Mouse (Mus musculus) midbrain, embryonic 11.5 days (tissue): ENCODE data around the gene Ifnlr1. TPM values are rescaled to one million over a fixed set of nuclear protein-coding genes. Genes with fewer than 3 reads are reported as not detected.

Source experiments
- ATAC-seq: fragments of 200-750 bp; cut with Nextera tagmentation; 2 replicates; pipeline ENCODE4 v1.8.0; 2017; ENCODE audit warnings: moderate TSS enrichment, moderate library complexity; ENCODE audit not compliant: low FRiP score
- DNase-seq: peaks from one replicate; pipeline ENCODE4 v3.0.0; 2015; ENCODE audit warnings: low spot score; ENCODE audit errors: missing footprints
- H3K27ac ChIP-seq: fragments of 300-500 bp; sonication (generic); 2 replicates; pipeline ENCODE4 v1.5.1; 2014; ENCODE audit warnings: low read depth, low read length
- H3K27me3 ChIP-seq: fragments of 300-500 bp; sonication (generic); 2 replicates; pipeline ENCODE4 v1.6.1; 2014; ENCODE audit warnings: mild to moderate bottlenecking, low read length, moderate library complexity, mixed read lengths; ENCODE audit not compliant: control insufficient read depth, insufficient read depth
- H3K36me3 ChIP-seq: fragments of 300-500 bp; sonication (generic); 2 replicates; pipeline ENCODE4 v1.6.1; 2014; ENCODE audit warnings: mild to moderate bottlenecking, low read length, moderate library complexity, mixed read lengths; ENCODE audit not compliant: control insufficient read depth, insufficient read depth
- H3K4me1 ChIP-seq: fragments of 300-500 bp; sonication (generic); 2 replicates; pipeline ENCODE4 v1.6.1; 2014; ENCODE audit warnings: low read length; ENCODE audit not compliant: control insufficient read depth, insufficient read depth
- H3K4me2 ChIP-seq: fragments of 300-500 bp; sonication (generic); 2 replicates; pipeline ENCODE4 v1.6.1; 2014; ENCODE audit warnings: mild to moderate bottlenecking, moderate library complexity
- H3K4me3 ChIP-seq: fragments of 300-500 bp; sonication (generic); 2 replicates; pipeline ENCODE4 v1.5.1; 2014; ENCODE audit warnings: low read depth, low read length
- H3K9ac ChIP-seq: fragments of 300-500 bp; sonication (generic); 2 replicates; pipeline ENCODE4 v1.6.1; 2014; ENCODE audit warnings: low read length
- H3K9me3 ChIP-seq: fragments of 300-500 bp; sonication (generic); 2 replicates; pipeline ENCODE4 v1.6.1; 2016; ENCODE audit warnings: low read length; ENCODE audit not compliant: control insufficient read depth
- WGBS: fragments of 180-500 bp; shearing (Covaris S2); extraction: QIAGEN DNeasy Blood & Tissue Kit; methylation state at CpG from one replicate; pipeline ENCODE4 v1.1.7; 2014; 5-methylcytosine and 5-hydroxymethylcytosine counted together
- polyA plus RNA-seq: library from polyadenylated mRNA; unstranded; fragments of >200 nt; fragmentation: Nextera tagmentation; extraction: Ambion mirVana; gene quantifications from 2 replicates; pipeline ENCODE4 v1.2.1, GENCODE M21; 2014

Ifnlr1 gene
- polyA plus RNA-seq, 1 experiment from 2014 or later: 0.12 TPM

- Histone ChIP-seq H3K4me3 (no peak overlapping the region), H3K27me3 (no peaks in the 10 kb centered on the region), H3K9me3 (no peaks in the 10 kb centered on the region), H3K36me3 (no peaks in the 10 kb centered on the region), H3K27ac (no peak overlapping the region), H3K4me1 (peaks cover 8% of the 10 kb centered on the region), H3K9ac (no peak overlapping the region), H3K4me2 (no peak overlapping the region)
- WGBS: 89% methylated on average over 12 of the region's 12 CpGs
- ATAC-seq (no peak), DNase-seq (no peak)
These were observed 27.2 kb upstream of the Ifnlr1 start for GRCm38 (mm10) chr4:135658899-135659298.

GRCm38 (mm10) chr4:135661082-135661809 lies 24.8 kb upstream of the Ifnlr1 start:
- no peak overlapping the region for H3K9ac ChIP-seq
- no peak for ATAC-seq
- H3K9me3 ChIP-seq: no peaks in the 10 kb centered on the region
- no peak for DNase-seq
- H3K4me2 ChIP-seq: no peak overlapping the region
- H3K27ac ChIP-seq: no peak overlapping the region
- no peaks in the 10 kb centered on the region for H3K27me3 ChIP-seq
- H3K4me1 ChIP-seq: peaks cover under 1% of the 10 kb centered on the region; the same call in 1 of the 2 replicates
- WGBS: 51% methylated on average over 6 of the region's 6 CpGs
- no peak overlapping the region for H3K4me3 ChIP-seq
- no peaks in the 10 kb centered on the region for H3K36me3 ChIP-seq

- Histone ChIP-seq H3K36me3 (no peaks in the 10 kb centered on the region), H3K9ac (no peak overlapping the region), H3K9me3 (no peaks in the 10 kb centered on the region), H3K4me1 (no peaks in the 10 kb centered on the region), H3K4me3 (no peak overlapping the region), H3K27ac (no peak overlapping the region), H3K4me2 (no peak overlapping the region), H3K27me3 (peaks cover 2% of the 10 kb centered on the region; the same call in 1 of the 2 replicates)
- ATAC-seq (no peak), DNase-seq (no peak)
- 84% methylated on average over 6 of the region's 6 CpGs for WGBS
These were observed 24.1 kb upstream of the Ifnlr1 start for GRCm38 (mm10) chr4:135661994-135662393.

GRCm38 (mm10) chr4:135664656-135665055 lies 21.4 kb upstream of the Ifnlr1 start:
- Histone ChIP-seq H3K9me3 (no peaks in the 10 kb centered on the region), H3K4me1 (no peaks in the 10 kb centered on the region), H3K27ac (no peak overlapping the region), H3K27me3 (peaks cover 2% of the 10 kb centered on the region; the same call in 1 of the 2 replicates), H3K4me2 (no peak overlapping the region), H3K4me3 (no peak overlapping the region), H3K9ac (no peak overlapping the region), H3K36me3 (no peaks in the 10 kb centered on the region)
- no peak for DNase-seq
- no peak for ATAC-seq
- 85% methylated on average over 6 of the region's 6 CpGs for WGBS

- H3K36me3 ChIP-seq: no peaks in the 10 kb centered on the region
- peak; percentile 92 for DNase-seq
- no peaks in the 10 kb centered on the region for H3K4me1 ChIP-seq
- H3K4me2 ChIP-seq: no peak overlapping the region
- 57% methylated on average over 17 of the region's 17 CpGs for WGBS
- no peak for ATAC-seq
- H3K4me3 ChIP-seq: no peak overlapping the region
- H3K9me3 ChIP-seq: no peaks in the 10 kb centered on the region
- no peak overlapping the region for H3K27ac ChIP-seq
- peaks cover 2% of the 10 kb centered on the region; the same call in 1 of the 2 replicates for H3K27me3 ChIP-seq
- no peak overlapping the region for H3K9ac ChIP-seq
These were observed 19.7 kb upstream of the Ifnlr1 start for GRCm38 (mm10) chr4:135666192-135666975.

- no peak overlapping the region for H3K9ac ChIP-seq
- peak; percentile 96 for DNase-seq
- peaks cover 2% of the 10 kb centered on the region; the same call in 1 of the 2 replicates for H3K27me3 ChIP-seq
- ATAC-seq: no peak
- H3K4me3 ChIP-seq: no peak overlapping the region
- no peak overlapping the region for H3K27ac ChIP-seq
- H3K4me2 ChIP-seq: no peak overlapping the region
- H3K9me3 ChIP-seq: no peaks in the 10 kb centered on the region
- no peaks in the 10 kb centered on the region for H3K36me3 ChIP-seq
- WGBS: 16% methylated on average over 16 of the region's 16 CpGs
- no peaks in the 10 kb centered on the region for H3K4me1 ChIP-seq
These were observed 18.7 kb upstream of the Ifnlr1 start for GRCm38 (mm10) chr4:135667266-135667844.

- DNase-seq: peak; percentile 56
- Histone ChIP-seq H3K9ac (no peak overlapping the region), H3K36me3 (no peaks in the 10 kb centered on the region), H3K9me3 (no peaks in the 10 kb centered on the region), H3K4me2 (no peak overlapping the region), H3K27me3 (no peaks in the 10 kb centered on the region), H3K4me3 (no peak overlapping the region), H3K27ac (no peak overlapping the region), H3K4me1 (no peaks in the 10 kb centered on the region; the same call in 1 of the 2 replicates)
- 73% methylated on average over 3 of the region's 3 CpGs for WGBS
- ATAC-seq: no peak
These were observed 12.6 kb upstream of the Ifnlr1 start for GRCm38 (mm10) chr4:135673507-135673906.

- DNase-seq: no peak
- WGBS: 69% methylated on average over 9 of the region's 9 CpGs
- H3K4me1 ChIP-seq: no peaks in the 10 kb centered on the region; the same call in 1 of the 2 replicates
- ATAC-seq: no peak
- no peak overlapping the region for H3K27ac ChIP-seq
- H3K9me3 ChIP-seq: no peaks in the 10 kb centered on the region
- no peaks in the 10 kb centered on the region for H3K27me3 ChIP-seq
- H3K4me3 ChIP-seq: no peak overlapping the region
- no peaks in the 10 kb centered on the region for H3K36me3 ChIP-seq
- no peak overlapping the region for H3K9ac ChIP-seq
- H3K4me2 ChIP-seq: no peak overlapping the region
These were observed 11.1 kb upstream of the Ifnlr1 start for GRCm38 (mm10) chr4:135674993-135675392.

GRCm38 (mm10) chr4:135676476-135676875 lies 9.6 kb upstream of the Ifnlr1 start:
- Histone ChIP-seq H3K4me2 (no peak overlapping the region), H3K27ac (no peak overlapping the region), H3K27me3 (no peaks in the 10 kb centered on the region), H3K9ac (no peak overlapping the region), H3K36me3 (no peaks in the 10 kb centered on the region), H3K4me3 (no peak overlapping the region), H3K9me3 (no peaks in the 10 kb centered on the region), H3K4me1 (no peaks in the 10 kb centered on the region; the same call in 1 of the 2 replicates)
- DNase-seq (no peak), ATAC-seq (no peak)
- WGBS: 90% methylated on average over 5 of the region's 5 CpGs
